Comparison of ENCODE assay signal across 15 mouse cellular contexts in the genomic region with DNA sequence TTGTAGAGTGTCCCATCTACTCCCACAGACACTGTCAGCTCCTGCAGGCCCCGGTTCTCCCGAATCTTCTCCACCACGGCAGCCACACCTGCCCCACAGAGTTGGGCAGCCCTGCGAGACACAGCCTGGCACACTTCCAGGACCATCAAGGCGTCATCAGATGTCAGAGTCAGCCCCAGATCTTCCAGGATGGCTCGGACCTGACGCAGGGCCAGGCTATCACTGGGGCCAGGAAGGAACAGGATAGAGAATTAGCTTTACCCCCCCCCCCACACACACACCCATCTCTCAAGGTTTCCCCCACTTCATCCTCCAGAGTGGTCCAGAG.
"Had no signal": no experiment of that assay in that cellular context is flagged by ENCODE, and none has a peak within 500 bp of the region (broad histone marks: within the 10 kb centered on the region; RNA-seq: fewer than 3 reads in every experiment).

No protein-coding gene starts in this region.

- H3K36me3 ChIP-seq: intestine, embryonic 15.5 days; kidney, embryonic 15.5 days; limb, embryonic 10.5 days; limb, embryonic 13.5 days; liver, embryonic 12.5 days; liver, embryonic 15.5 days; midbrain, embryonic 15.5 days had no signal

- H3K4me2 ChIP-seq: intestine, embryonic 15.5 days; kidney, embryonic 15.5 days; limb, embryonic 13.5 days; liver, embryonic 12.5 days; liver, embryonic 15.5 days; midbrain, embryonic 15.5 days had no signal

- ATAC-seq: intestine, embryonic 15.5 days; liver, embryonic 12.5 days; midbrain, embryonic 15.5 days had no signal

- H3K4me1 ChIP-seq: intestine, embryonic 15.5 days; liver, embryonic 12.5 days; liver, embryonic 15.5 days had no signal

- H3K9me3 ChIP-seq: intestine, embryonic 15.5 days; kidney, embryonic 15.5 days; limb, embryonic 10.5 days; limb, embryonic 13.5 days; liver, embryonic 12.5 days; liver, embryonic 15.5 days; midbrain, embryonic 15.5 days had no signal

- H3K9ac ChIP-seq: intestine, embryonic 15.5 days; kidney, embryonic 15.5 days; limb, embryonic 13.5 days; liver, embryonic 12.5 days; liver, embryonic 15.5 days; midbrain, embryonic 15.5 days had no signal

- DNase-seq: kidney, adult 11 months; kidney, adult 8-10 months; kidney, postnatal 10 days; kidney, postnatal 36 days; liver; thymus, adult 18-20 months; thymus, postnatal 36 days had no signal

- H3K4me3 ChIP-seq: intestine, embryonic 15.5 days; kidney, embryonic 15.5 days; limb, embryonic 10.5 days; limb, embryonic 13.5 days; liver, embryonic 12.5 days; liver, embryonic 15.5 days; midbrain, embryonic 15.5 days had no signal

- H3K27ac ChIP-seq: intestine, embryonic 15.5 days; kidney, embryonic 15.5 days; limb, embryonic 10.5 days; limb, embryonic 13.5 days; liver, embryonic 12.5 days; liver, embryonic 15.5 days; macrophage; midbrain, embryonic 15.5 days had no signal

- H3K27me3 ChIP-seq: liver, embryonic 15.5 days had no signal
